Mouse (Mus musculus): ENCODE data around the gene Sde2.

Gene Sde2

GRCm38 (mm10) chr1:180850316-180851270 is at the start of gene Sde2:
Gene Sde2, plus strand, starts transcription at chr1:180851127.
- peak; percentile 100 for DNase-seq (ENCODE audit: low read depth)

GRCm38 (mm10) chr1:180801466-180801994 is 49.4 kb upstream of the Sde2 start:
- DNase-seq (ENCODE audit: low read depth) = no peak

- DNase-seq (ENCODE audit: low read depth) = no peak
Measured at GRCm38 (mm10) chr1:180803881-180804280, 47.0 kb upstream of the Sde2 start.

GRCm38 (mm10) chr1:180808831-180809230 is 42.1 kb upstream of the Sde2 start:
- no peak for DNase-seq (ENCODE audit: low read depth)

GRCm38 (mm10) chr1:180810976-180811375 is 40.0 kb upstream of the Sde2 start:
- DNase-seq (ENCODE audit: low read depth) = peak; percentile 68

GRCm38 (mm10) chr1:180811596-180812462 is 39.1 kb upstream of the Sde2 start:
- DNase-seq (ENCODE audit: low read depth) = peak; percentile 77

- DNase-seq (ENCODE audit: low read depth) = peak; percentile 74
Measured at GRCm38 (mm10) chr1:180812463-180813408, 38.2 kb upstream of the Sde2 start.

GRCm38 (mm10) chr1:180813409-180813884 is 37.5 kb upstream of the Sde2 start:
- DNase-seq (ENCODE audit: low read depth) = peak; percentile 96

- DNase-seq (ENCODE audit: low read depth) = peak; percentile 79
Measured at GRCm38 (mm10) chr1:180813885-180814740, 36.8 kb upstream of the Sde2 start, which contains the start of gene H3f3a. Gene H3f3a, minus strand, starts transcription at chr1:180813943.

GRCm38 (mm10) chr1:180815371-180816024 is 35.4 kb upstream of the Sde2 start:
- DNase-seq (ENCODE audit: low read depth) = no peak

- DNase-seq (ENCODE audit: low read depth) = no peak
Measured at GRCm38 (mm10) chr1:180818000-180818399, 32.9 kb upstream of the Sde2 start.

GRCm38 (mm10) chr1:180821101-180821500 is 29.8 kb upstream of the Sde2 start:
- no peak for DNase-seq (ENCODE audit: low read depth)

- no peak for DNase-seq (ENCODE audit: low read depth)
Measured at GRCm38 (mm10) chr1:180822276-180822675, 28.7 kb upstream of the Sde2 start.

- DNase-seq (ENCODE audit: low read depth) = no peak
Measured at GRCm38 (mm10) chr1:180823716-180824115, 27.2 kb upstream of the Sde2 start.

GRCm38 (mm10) chr1:180824721-180825120 is 26.2 kb upstream of the Sde2 start:
- no peak for DNase-seq (ENCODE audit: low read depth)

GRCm38 (mm10) chr1:180826634-180827033 is 24.3 kb upstream of the Sde2 start:
- DNase-seq (ENCODE audit: low read depth) = no peak

GRCm38 (mm10) chr1:180829775-180830174 is 21.2 kb upstream of the Sde2 start:
- DNase-seq (ENCODE audit: low read depth) = peak; percentile 77

- no peak for DNase-seq (ENCODE audit: low read depth)
Measured at GRCm38 (mm10) chr1:180830175-180830574, 20.8 kb upstream of the Sde2 start.

- no peak for DNase-seq (ENCODE audit: low read depth)
Measured at GRCm38 (mm10) chr1:180830588-180831346, 20.2 kb upstream of the Sde2 start.
